Mouse (Mus musculus): ENCODE measurements around the gene Alms1.
"Not testable (repeated sequence)": the region's sequence is repeated elsewhere in the genome, so short reads cannot be mapped to it uniquely, and the experiment has no call there.

The Alms1 gene

GRCm38 (mm10) chr6:85587396-85588143 is at the start of gene Alms1:
Gene Alms1 (plus strand): TSS chr6:85587531.
- DNase-seq (ENCODE audit: low spot score) = peak; percentile 91

DNA sequence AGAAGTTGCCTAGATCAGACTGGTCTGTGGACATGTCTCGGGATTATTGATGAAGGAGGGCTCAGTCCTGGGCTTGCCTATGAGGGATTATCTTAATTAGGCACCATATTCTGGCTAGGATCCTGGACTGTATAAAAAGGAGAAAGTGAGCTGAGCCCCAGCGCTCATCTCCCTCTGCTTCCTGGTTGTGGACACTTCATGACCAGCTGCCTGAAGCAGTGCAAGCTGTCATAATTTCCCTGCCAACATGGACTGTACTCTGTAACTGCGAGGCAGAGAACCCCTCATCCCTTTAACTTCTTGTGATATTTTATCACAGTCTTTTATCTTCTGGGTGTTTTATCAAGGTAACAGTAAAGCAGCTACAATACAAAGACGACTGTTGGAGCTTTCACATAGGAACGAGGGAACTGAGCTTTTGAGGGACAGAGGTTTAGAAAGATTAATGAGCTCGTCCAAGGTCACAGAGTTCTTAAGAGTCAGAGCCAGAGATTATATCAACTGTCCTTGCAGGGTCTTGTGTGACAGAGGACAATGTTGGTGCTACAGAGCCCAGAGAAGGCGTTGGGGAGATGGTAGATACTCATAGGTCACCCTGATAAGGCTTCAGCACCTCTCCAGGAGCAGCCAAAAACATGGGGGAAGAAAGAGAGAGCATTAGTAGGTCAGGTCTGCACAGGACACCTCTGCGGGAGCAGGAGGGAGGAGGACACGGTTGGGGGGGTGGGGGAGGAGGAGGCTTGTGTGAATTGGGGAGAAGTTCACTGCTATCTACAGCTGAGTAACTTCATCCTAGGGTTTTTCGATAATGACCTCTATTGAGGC is 43.8 kb upstream of the Alms1 start:
- no peak for DNase-seq (ENCODE audit: low spot score)

GRCm38 (mm10) chr6:85544251-85544881 is 43.0 kb upstream of the Alms1 start:
- DNase-seq (ENCODE audit: low spot score) = no peak

DNA sequence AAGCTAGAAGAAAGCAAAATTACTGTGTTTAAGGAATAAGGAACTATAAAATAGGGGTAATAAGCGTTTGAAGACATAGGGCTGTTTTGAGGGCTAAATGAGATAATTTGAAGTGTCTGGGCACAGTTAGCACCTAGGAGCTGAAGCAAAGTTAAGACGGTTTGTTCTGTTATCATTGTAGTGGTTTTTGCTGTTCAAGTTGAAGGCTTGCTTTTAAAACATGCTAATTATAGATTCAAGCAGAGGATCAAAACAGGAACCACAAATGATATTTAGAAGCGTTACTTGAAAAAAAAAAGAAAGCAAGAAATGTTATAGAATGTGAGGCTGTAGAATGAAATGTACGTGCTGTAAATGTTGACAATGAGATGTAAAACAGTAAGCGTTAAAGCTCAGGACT is 39.7 kb upstream of the Alms1 start:
- DNase-seq (ENCODE audit: low spot score) = no peak

DNA sequence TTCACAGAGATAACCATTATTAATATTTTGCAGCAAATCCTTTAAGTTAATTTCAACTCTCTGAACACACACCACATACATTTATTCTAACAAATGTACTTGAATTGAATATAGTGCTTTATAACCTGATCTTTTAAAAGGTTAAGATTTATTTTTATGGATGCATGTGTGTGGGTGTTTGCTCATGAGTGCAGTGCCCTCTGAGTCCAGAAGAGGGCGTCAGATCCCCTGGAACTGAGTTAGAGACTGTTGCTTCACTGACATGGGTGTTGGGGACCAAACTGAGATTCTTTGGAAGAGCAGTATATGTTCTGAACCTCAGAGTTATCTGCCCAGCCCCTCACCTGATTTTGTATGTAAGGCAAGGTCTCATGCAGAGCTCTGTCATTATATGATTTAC is 25.0 kb upstream of the Alms1 start:
- no peak for DNase-seq (ENCODE audit: low spot score)

- DNase-seq (ENCODE audit: low spot score) = no peak
Measured at GRCm38 (mm10) chr6:85572816-85573215, 14.5 kb upstream of the Alms1 start.

DNA sequence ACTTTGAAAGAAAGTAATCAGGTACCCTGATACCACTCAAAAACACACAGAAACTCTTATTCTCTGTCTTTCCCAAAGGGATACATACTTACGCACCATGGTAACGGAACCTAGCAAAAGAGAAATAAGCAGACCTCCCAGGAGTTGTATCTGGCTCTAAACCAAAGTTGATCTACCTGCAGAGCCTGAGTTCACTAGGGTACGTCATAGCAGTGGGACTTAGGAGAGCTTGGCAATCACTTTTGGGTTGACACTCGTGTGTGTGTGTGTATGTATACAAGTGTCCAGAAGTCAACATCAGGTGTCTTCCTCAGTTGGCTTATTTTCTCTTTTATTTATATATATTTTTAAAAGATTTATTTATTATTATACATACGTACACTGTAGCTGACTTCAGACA is 5.6 kb upstream of the Alms1 start:
- no peak for DNase-seq (ENCODE audit: low spot score)

DNA sequence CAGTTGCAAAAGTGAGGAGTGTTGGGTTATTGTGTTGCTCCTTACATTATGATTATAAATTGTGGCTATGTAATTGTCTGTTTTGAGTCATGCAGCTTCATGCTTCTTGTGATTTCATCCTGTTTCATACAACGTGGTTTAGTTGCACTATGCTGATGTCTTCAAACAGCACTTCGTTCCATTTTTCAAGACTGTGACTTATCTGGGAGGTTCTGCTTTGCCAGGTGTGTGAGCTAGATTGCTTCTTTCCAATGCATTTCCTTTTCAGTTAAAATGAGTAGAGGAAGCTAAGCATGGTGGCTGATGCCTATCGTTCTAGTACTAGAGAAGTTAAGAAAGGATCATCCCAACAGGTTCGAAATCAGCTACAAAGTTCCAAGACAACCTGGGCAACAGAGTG is 2.7 kb upstream of the Alms1 start:
- DNase-seq (ENCODE audit: low spot score) = no peak

DNA sequence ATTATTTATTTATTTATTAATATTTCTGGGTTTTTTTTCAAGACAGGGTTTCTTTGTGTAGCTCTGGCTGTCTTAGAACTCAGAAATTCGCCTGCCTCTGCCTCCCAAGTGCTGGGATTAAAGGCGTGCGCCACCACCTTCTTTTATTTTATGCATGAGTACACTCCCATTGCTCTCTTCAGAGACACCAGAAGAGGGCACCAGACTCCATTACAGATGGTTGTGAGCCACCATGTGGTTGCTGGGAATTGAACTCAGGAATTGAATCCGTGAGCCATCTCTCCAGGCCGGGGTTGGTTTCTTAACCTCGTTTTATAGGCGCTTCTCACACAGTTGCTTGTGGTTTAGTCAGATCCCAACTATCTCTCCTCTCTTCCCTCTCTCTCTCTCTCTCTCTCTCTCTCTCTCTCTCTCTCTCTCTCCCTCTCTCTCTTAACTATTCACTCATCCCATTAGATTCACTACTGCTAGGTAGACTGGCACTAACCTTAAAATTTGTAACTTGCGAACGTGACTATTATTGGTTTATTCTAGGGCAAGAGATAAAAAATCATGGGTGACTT is 445 bp upstream of the Alms1 start:
- DNase-seq (ENCODE audit: low spot score) = peak; percentile 6

DNA sequence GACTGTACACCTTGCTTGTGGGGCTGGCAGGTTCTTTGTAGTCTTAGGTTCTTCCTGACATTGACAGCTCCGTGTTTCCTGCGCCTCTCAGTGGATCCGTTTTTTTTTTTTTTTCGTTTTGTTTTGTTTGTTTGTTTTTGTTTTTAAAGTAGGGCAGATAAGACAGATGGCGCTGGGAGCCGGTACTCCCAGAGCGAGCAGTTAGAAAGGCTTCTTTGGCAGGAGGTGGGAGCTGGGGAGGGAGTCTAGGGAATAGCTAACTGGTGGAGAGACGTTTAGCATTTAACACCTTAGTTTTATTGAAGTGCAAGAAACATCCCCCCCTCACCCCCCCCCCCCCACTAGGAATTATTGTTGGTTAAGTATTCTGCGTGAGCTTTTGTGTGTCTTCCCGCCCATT is 833 bp downstream of the Alms1 start:
- no peak for DNase-seq (ENCODE audit: low spot score)

GRCm38 (mm10) chr6:85588568-85588967 is 1.2 kb downstream of the Alms1 start:
- no peak for DNase-seq (ENCODE audit: low spot score)

DNA sequence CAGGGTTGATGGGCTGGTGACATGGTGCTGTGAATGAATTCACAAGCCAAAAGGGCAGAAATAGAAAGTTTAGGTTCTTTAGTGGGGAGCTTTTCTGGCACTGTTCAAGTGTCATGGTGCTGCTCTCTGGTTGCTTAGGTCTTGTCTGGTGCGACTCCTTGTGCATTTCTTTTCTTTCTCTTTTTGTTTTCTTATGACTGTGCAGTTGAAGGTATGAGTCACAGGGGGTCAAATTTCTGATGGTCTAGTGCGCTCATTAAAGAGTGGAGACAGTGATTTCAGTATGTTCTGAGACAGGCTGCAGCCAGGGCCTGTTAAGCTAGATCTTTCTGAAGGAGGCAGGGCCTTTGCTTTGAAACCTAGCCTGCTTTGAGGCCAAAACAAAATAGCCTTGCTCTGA is 2.8 kb downstream of the Alms1 start:
- no peak for DNase-seq (ENCODE audit: low spot score)

DNA sequence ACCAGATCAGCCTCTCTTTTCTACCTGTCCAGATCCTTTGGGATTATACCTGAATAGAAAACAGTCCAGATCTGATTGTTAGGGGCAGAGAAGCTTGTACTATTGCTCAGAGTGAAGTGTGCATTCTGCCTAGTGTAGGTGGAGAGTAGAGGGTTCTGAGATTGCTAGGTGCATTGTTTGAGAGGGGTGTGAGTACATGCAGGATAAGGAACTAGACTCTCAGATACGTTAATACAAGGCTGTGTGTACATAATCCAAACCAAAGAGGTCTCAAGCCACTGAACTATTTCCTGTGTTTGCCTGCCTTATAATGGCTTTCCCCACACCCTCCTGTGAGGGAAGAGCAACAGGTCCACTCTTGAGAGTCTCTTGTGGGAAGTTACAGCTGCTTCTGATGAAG is 12.0 kb downstream of the Alms1 start:
- no peak for DNase-seq (ENCODE audit: low spot score)

GRCm38 (mm10) chr6:85610511-85610910 is 23.2 kb downstream of the Alms1 start:
- DNase-seq (ENCODE audit: low spot score) = no peak

GRCm38 (mm10) chr6:85620826-85621225 is 33.5 kb downstream of the Alms1 start:
- DNase-seq (ENCODE audit: low spot score) = no peak

DNA sequence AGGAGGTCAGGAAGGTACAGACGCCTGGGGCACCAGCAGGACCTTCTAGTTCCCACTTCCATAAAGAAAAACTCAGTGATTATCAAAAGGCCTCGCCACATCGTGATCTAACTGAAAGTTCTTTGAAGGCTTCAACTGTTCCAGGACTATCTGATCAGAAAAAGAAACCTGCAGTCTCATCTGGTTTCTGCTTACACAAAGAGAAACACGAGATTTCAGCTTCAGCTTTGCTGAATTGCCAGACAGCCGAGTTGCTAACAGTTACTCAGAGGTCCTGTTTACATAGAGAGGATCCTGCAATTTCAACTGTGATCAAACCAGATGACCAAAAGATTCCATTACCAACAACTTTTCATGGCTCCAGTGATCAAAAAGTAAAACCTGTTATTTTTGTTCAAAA is 34.3 kb downstream of the Alms1 start:
- DNase-seq (ENCODE audit: low spot score) = no peak

GRCm38 (mm10) chr6:85624511-85624910 is 37.2 kb downstream of the Alms1 start:
- no peak for DNase-seq (ENCODE audit: low spot score)

DNA sequence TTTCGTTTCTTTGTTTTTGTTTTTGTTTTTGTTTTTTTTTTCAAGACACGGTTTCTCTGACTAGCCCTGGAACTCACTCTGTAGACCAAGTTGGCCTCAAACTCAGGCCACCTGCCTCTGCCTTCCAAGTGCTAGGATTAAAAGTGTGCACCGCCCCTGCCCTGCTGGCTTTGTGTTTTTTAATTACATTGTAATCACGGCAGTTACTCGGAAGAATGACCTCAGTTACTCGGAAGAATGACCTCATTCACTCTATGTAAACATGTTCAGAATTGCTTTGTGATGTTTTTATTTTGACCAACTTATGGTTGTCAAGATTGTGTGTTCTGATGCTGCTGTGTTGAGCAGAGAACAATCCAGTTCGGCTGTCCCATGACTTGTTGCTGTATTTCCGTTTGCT is 45.8 kb downstream of the Alms1 start:
- no peak for DNase-seq (ENCODE audit: low spot score)

- no peak for DNase-seq (ENCODE audit: low spot score)
Measured at GRCm38 (mm10) chr6:85653244-85653643, 65.9 kb downstream of the Alms1 start.

GRCm38 (mm10) chr6:85701943-85702342 is 114.6 kb downstream of the Alms1 start:
- DNase-seq (ENCODE audit: low spot score) = not testable (repeated sequence)

GRCm38 (mm10) chr6:85709206-85709605 is 121.9 kb downstream of the Alms1 start:
- DNase-seq (ENCODE audit: low spot score) = not testable (repeated sequence)

- not testable (repeated sequence) for DNase-seq (ENCODE audit: low spot score)
Measured at GRCm38 (mm10) chr6:85709607-85710006, 122.3 kb downstream of the Alms1 start.

DNA sequence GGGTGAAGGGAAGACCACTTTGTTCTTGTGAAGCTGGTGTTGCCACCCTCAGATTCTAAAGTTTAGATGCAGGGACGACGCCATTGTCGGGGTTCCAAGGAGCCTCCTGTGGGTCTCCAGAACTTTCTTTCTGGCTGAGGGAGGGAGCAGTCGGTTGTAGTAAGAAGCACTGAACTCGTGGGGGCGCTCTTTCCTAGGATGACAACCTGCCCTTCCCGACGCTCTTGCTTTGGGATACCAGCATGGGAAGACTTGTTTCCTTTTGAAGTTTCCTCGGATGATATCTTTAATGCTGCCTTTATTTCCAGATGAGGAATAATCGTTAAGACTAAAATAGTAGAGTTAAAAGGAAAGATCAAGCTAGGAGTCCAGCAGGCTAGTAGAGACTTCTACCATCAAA is 125.8 kb downstream of the Alms1 start, which contains the start of gene Nat8f7:
Gene Nat8f7, minus strand, starts transcription at position 101 of the 400 bp plus-strand sequence.
- DNase-seq (ENCODE audit: low spot score) = not testable (repeated sequence)

All from T-cell, adult 2 months (primary cell).